Mouse (Mus musculus) embryonic fibroblast, embryonic 13.5 days (primary cell): ENCODE measurements at regions not wholly inside any gene's neighbourhood (a gene's known extent, or its start where the extent isn't known, plus 50 kb on each side); places are given as distances from the start of the nearest gene placed in this dataset.

Source experiments
- CTCF ChIP-seq: IDR thresholded peaks from 2 replicates; pipeline ENCODE4 v1.5.1; 2011; ENCODE audit warnings: mild to moderate bottlenecking, control low read depth, low read length, moderate library complexity, borderline replicate concordance; ENCODE audit not compliant: insufficient read depth
- POLR2A ChIP-seq: IDR thresholded peaks from 2 replicates; pipeline ENCODE4 v1.6.1; 2011; ENCODE audit warnings: low read depth, mild to moderate bottlenecking, control low read depth, low read length, moderate library complexity

DNA sequence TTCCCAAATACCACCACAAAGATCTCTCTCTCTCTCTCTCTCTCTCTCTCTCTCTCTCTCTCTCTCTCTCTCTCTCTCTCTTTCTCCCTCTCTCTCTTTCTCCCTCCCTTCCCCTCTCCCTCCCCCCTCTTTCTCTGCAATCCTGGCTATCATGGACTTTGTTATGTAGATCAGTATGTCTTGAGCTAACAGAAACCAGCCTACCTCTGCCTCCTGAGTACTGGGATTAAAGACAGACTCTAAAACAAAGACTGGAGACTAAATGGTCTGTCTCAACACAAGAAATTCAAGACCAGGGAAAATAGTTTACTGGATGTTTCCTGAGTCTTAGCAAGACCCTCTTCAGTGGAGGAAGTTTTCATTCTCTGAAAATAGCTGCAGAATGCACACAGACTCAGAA, 384.7 kb downstream of the Tfec start:
- TF ChIP-seq POLR2A (no peak), CTCF (no peak)
